Mouse (Mus musculus): Measurements from ENCODE around the gene Nfe2l1. TPM values are rescaled to one million over a fixed set of nuclear protein-coding genes. Genes with fewer than 3 reads are reported as not detected.

Nfe2l1 gene
- total RNA-seq, 1 experiment from 2014 or later = 56.7 TPM

Other genes with a start within 250 kb of the Nfe2l1 start
- gene Snx11, start 52.4 kb downstream of the Nfe2l1 start, total RNA-seq (2017) = 40.6 to 60.6 TPM (median 40.8 TPM) in 3 replicates
- gene Cbx1, start 40.8 kb downstream of the Nfe2l1 start, total RNA-seq (2017) = 31.6 to 66.7 TPM (median 54.0 TPM) in 3 replicates
- gene Copz2, start 19.9 kb upstream of the Nfe2l1 start, total RNA-seq (2017) = 0.48 TPM in 1 of 3 replicates, not detected in the others
- 38.4 to 51.0 TPM (median 44.6 TPM) in 3 replicates for gene Cdk5rap3, start 86.5 kb upstream of the Nfe2l1 start, total RNA-seq (2017)
- gene Prr15l, start 98.1 kb upstream of the Nfe2l1 start, total RNA-seq (2017) = 0.29 TPM in 1 of 3 replicates, not detected in the others
- gene Pnpo, start 114.0 kb upstream of the Nfe2l1 start, total RNA-seq (2017) = 18.3 to 23.7 TPM (median 20.6 TPM) in 3 replicates
- 4.2 to 7.6 TPM (median 7.1 TPM) in 3 replicates for gene Sp2, start 153.0 kb upstream of the Nfe2l1 start, total RNA-seq (2017)
- not detected in 3 replicates for gene Sp6, start 183.4 kb upstream of the Nfe2l1 start, total RNA-seq (2017)
- 2.3 to 3.2 TPM (median 2.9 TPM) in 3 replicates for gene Scrn2, start 200.0 kb upstream of the Nfe2l1 start, total RNA-seq (2017)
- gene Lrrc46, start 211.4 kb upstream of the Nfe2l1 start, total RNA-seq (2017) = not detected in 3 replicates
- 12.3 to 17.5 TPM (median 13.4 TPM) in 3 replicates for gene Mrpl10, start 211.6 kb upstream of the Nfe2l1 start, total RNA-seq (2017)
- 10.0 to 13.1 TPM (median 11.3 TPM) in 3 replicates for gene Osbpl7, start 220.7 kb upstream of the Nfe2l1 start, total RNA-seq (2017)